Mouse (Mus musculus) heart, embryonic 13.5 days (tissue): Measurements from ENCODE around the gene Vat1. TPM values are rescaled to one million over a fixed set of nuclear protein-coding genes. Genes with fewer than 3 reads are reported as not detected.
A peak's percentile ranks its signal among the peaks of the same experiment; 100 is the strongest.

ENCODE experiments used
- ATAC-seq: fragments of 200-750 bp; cut with Nextera tagmentation; 2 replicates; pipeline ENCODE4 v1.8.0; 2017; ENCODE audit warnings: moderate TSS enrichment; ENCODE audit not compliant: insufficient number of reproducible peaks, low FRiP score, low TSS enrichment; ENCODE audit errors: extremely low read depth
- H3K27ac ChIP-seq: fragments of 300-500 bp; sonication (generic); replicated peaks from 2 replicates; pipeline ENCODE4 v1.5.1; 2015; ENCODE audit warnings: moderate library complexity, mild to moderate bottlenecking, inconsistent platforms
- H3K27me3 ChIP-seq: fragments of 300-500 bp; sonication (generic); replicated peaks from 2 replicates; pipeline ENCODE4 v1.6.1; 2015; ENCODE audit warnings: mild to moderate bottlenecking, inconsistent platforms
- H3K36me3 ChIP-seq: fragments of 300-500 bp; sonication (generic); 2 replicates; pipeline ENCODE4 v1.6.1; 2015; ENCODE audit warnings: mild to moderate bottlenecking, inconsistent platforms
- H3K4me1 ChIP-seq: fragments of 300-500 bp; sonication (generic); 2 replicates; pipeline ENCODE4 v1.6.1; 2015; ENCODE audit warnings: inconsistent platforms
- H3K4me2 ChIP-seq: fragments of 300-500 bp; sonication (generic); 2 replicates; pipeline ENCODE4 v1.6.1; 2015; ENCODE audit warnings: inconsistent platforms, mild to moderate bottlenecking, moderate library complexity
- H3K4me3 ChIP-seq: fragments of 300-500 bp; sonication (generic); 2 replicates; pipeline ENCODE4 v1.5.1; 2015; ENCODE audit warnings: moderate library complexity, mild to moderate bottlenecking, inconsistent platforms
- H3K9ac ChIP-seq: fragments of 300-500 bp; sonication (generic); 2 replicates; pipeline ENCODE4 v1.6.1; 2015; ENCODE audit warnings: inconsistent platforms, mild to moderate bottlenecking, moderate library complexity
- H3K9me3 ChIP-seq: fragments of 300-500 bp; sonication (generic); 2 replicates; pipeline ENCODE4 v1.6.1; 2016; ENCODE audit warnings: inconsistent platforms
- WGBS: fragments of 180-500 bp; shearing (Covaris S2); methylation state at CpG from one replicate; pipeline ENCODE4 v1.1.7; 2015; ENCODE audit warnings: mixed read lengths; 5-methylcytosine and 5-hydroxymethylcytosine counted together
- polyA plus RNA-seq: library from polyadenylated mRNA; unstranded; fragments of >200 nt; fragmentation: Nextera tagmentation; extraction: Ambion mirVana; gene quantifications from 2 replicates; pipeline ENCODE4 v1.2.1, GENCODE M21; 2015

Vat1 gene
- polyA plus RNA-seq: 28.0 and 28.9 TPM in 2 replicates

GRCm38 (mm10) chr11:101465869-101466551 is at the start of gene Vat1:
Gene Vat1, minus strand, starts transcription at chr11:101466230.
- peak within 1 kb of the TSS; percentile 93 for H3K4me2 ChIP-seq
- peak within 1 kb of the TSS; percentile 92 for H3K4me3 ChIP-seq
- H3K9ac ChIP-seq: peak within 1 kb of the TSS; percentile 91
- 1% methylated on average over 58 of the region's 60 CpGs for WGBS
- H3K27me3 ChIP-seq: no peaks in the 10 kb centered on the region
- H3K9me3 ChIP-seq: no peaks in the 10 kb centered on the region
- ATAC-seq: peak; percentile 73
- H3K27ac ChIP-seq: peak within 1 kb of the TSS; percentile 87
- peaks cover 61% of the 10 kb centered on the region for H3K4me1 ChIP-seq
- H3K36me3 ChIP-seq: peaks cover 20% of the 10 kb centered on the region

DNA sequence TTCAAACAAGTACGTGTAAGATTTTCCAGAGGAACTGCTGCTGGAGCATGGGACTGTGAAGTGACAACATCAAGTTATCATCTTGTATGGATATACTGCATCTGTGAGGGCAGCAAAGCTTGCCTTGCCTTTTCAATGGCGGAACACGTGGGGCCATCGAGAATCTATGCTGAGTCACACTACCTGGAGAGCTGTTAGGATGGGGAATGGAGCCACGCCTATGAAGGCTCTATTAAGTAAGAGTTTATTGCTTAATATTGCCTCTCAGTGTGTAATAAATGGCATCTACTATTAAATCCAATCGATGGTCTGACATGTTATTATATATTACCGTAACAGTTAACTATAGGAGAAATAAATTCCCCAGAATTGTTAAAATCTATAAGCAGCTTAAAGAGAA is 41.1 kb upstream of the Vat1 start:
- H3K27me3 ChIP-seq: no peaks in the 10 kb centered on the region
- no peak overlapping the region for H3K4me3 ChIP-seq
- no peak overlapping the region for H3K4me2 ChIP-seq
- no peak overlapping the region for H3K9ac ChIP-seq
- no peaks in the 10 kb centered on the region for H3K9me3 ChIP-seq
- H3K4me1 ChIP-seq: peaks cover 4% of the 10 kb centered on the region; the same call in 1 of the 2 replicates
- H3K36me3 ChIP-seq: peaks cover 74% of the 10 kb centered on the region
- no peak overlapping the region for H3K27ac ChIP-seq
- no peak for ATAC-seq
- WGBS: 79% methylated on average over 7 of the region's 7 CpGs

- no peak for ATAC-seq
- H3K4me3 ChIP-seq: no peak overlapping the region
- H3K27ac ChIP-seq: no peak overlapping the region
- peaks cover 72% of the 10 kb centered on the region for H3K36me3 ChIP-seq
- peaks cover 4% of the 10 kb centered on the region; the same call in 1 of the 2 replicates for H3K4me1 ChIP-seq
- 91% methylated on average over 5 of the region's 5 CpGs for WGBS
- H3K9ac ChIP-seq: no peak overlapping the region
- no peak overlapping the region for H3K4me2 ChIP-seq
- no peaks in the 10 kb centered on the region for H3K9me3 ChIP-seq
- H3K27me3 ChIP-seq: no peaks in the 10 kb centered on the region
Measured at GRCm38 (mm10) chr11:101506269-101506780, 40.3 kb upstream of the Vat1 start.

DNA sequence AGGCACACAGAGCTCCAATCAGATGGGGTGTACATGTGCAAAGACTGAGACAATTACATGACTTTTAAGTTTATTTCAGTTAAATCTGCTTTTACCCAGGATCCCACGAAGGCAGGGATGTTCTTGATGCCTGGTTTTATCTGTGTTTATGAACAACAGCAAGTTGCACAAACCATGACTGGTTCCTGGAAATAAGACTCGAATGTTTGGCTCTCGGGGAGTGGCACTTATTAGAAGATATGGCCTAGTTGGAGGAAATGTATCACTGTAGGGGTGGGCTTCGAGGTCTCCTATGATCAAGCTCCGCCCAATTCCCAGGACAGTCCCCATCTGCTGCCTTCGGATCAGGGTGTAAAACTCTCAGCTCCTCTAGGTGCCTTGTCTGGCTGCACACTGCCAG is 20.1 kb upstream of the Vat1 start:
- Histone ChIP-seq H3K27ac (peak overlapping the region; percentile 66), H3K27me3 (no peaks in the 10 kb centered on the region), H3K36me3 (peaks cover 34% of the 10 kb centered on the region), H3K9me3 (no peaks in the 10 kb centered on the region), H3K9ac (no peak overlapping the region), H3K4me2 (no peak overlapping the region), H3K4me1 (peaks cover 29% of the 10 kb centered on the region), H3K4me3 (no peak overlapping the region)
- ATAC-seq: no peak
- WGBS: 38% methylated on average over 6 of the region's 6 CpGs

- Histone ChIP-seq H3K4me3 (no peak overlapping the region), H3K4me2 (peak overlapping the region; percentile 39), H3K9ac (peak overlapping the region; percentile 63), H3K27me3 (no peaks in the 10 kb centered on the region), H3K36me3 (peaks cover 32% of the 10 kb centered on the region), H3K4me1 (peaks cover 34% of the 10 kb centered on the region), H3K27ac (peak overlapping the region; percentile 66), H3K9me3 (no peaks in the 10 kb centered on the region)
- no peak for ATAC-seq
- 5% methylated on average over 6 of the region's 6 CpGs for WGBS
Measured at GRCm38 (mm10) chr11:101485509-101486028, 19.5 kb upstream of the Vat1 start.

DNA sequence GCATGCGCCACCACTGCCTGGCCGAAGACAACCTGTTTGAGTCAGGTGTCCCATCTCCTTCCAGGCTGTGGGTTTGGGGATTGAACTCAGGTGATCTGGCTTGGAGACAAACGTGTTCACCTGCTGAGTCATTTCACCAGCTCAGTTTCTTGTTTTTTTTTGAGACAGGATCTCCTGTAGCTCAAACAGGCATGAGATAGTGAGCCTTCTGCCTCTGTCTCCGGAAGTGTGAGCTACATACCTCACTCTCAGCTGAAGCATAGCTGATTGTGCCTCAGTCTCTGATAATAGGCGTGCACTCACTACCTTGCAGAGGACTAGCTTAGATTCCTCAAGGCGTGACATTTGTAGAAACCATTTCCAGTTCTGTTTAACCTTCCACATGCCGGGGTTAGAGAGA is 18.8 kb upstream of the Vat1 start:
- H3K27ac ChIP-seq: peak overlapping the region; percentile 66
- WGBS: 56% methylated on average over 7 of the region's 7 CpGs
- no peaks in the 10 kb centered on the region for H3K9me3 ChIP-seq
- peaks cover 42% of the 10 kb centered on the region for H3K4me1 ChIP-seq
- no peak overlapping the region for H3K4me2 ChIP-seq
- no peak overlapping the region for H3K4me3 ChIP-seq
- H3K27me3 ChIP-seq: no peaks in the 10 kb centered on the region
- no peak overlapping the region for H3K9ac ChIP-seq
- H3K36me3 ChIP-seq: peaks cover 29% of the 10 kb centered on the region
- no peak for ATAC-seq

DNA sequence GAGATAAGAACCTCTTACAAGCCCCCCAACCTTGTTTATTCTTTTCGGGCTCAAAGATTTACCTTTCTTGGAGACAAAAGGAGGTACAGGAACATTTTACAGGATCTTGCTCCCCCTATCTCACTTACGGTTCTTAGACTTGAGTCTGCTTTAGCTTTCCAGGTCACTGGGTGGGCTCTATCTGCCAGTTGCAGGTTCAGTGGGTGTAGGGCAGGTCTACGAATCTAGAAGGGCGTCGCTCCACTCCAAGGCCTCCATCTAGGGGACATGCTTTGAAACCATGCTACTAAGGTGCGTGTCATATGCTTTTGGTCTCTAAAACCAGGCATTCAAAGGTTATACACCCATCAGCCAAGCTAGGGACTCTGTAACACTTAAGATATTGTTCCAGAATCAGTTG is 18.2 kb upstream of the Vat1 start:
- ATAC-seq: no peak
- Histone ChIP-seq H3K4me3 (no peak overlapping the region), H3K27ac (no peak overlapping the region), H3K9me3 (no peaks in the 10 kb centered on the region), H3K4me1 (peaks cover 48% of the 10 kb centered on the region), H3K4me2 (no peak overlapping the region), H3K9ac (no peak overlapping the region), H3K27me3 (no peaks in the 10 kb centered on the region), H3K36me3 (peaks cover 23% of the 10 kb centered on the region)
- 67% methylated on average over 6 of the region's 6 CpGs for WGBS

DNA sequence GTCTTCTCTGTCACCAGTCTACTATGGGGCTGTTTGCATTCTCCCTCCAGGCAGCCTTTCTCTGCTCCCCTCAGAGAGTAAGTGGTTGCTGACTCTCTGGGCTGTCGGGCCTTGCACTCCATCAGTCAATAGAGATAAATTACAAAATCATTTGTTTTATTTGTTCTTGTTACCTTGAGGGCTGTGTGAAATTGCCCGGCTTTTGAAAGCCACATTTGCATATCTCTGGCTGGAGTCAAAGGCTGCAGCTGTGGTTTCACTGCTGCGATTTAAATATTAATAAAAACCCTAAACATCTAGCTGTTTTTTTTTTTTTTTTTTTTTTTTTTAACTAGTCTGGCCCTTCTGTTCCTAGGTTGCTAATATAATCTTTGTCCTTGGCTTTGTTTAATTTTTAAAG is 17.8 kb upstream of the Vat1 start:
- 41% methylated on average over 3 of the region's 3 CpGs for WGBS
- peaks cover 52% of the 10 kb centered on the region for H3K4me1 ChIP-seq

DNA sequence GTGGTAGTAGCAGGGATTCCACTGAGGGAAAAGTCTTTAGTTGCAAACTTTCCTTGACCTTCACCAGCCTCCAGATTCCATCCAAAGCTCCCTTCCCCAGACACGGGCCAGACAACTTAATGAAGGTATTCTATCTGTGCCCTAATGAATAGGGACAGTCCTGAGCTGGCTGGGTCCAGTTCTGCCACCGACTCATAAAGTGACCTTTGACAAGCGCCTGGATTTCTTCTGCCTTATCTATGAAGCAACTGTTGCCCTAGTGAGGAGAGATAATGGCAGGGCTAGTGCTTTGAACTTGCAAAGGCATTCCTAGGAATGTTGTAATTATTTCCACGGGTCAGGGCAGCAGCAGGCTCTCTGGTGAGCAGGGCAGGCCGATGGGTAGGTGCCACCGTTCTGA is 14.9 kb upstream of the Vat1 start:
- Histone ChIP-seq H3K27ac (peak overlapping the region; percentile 81), H3K36me3 (no peaks in the 10 kb centered on the region), H3K4me2 (peak overlapping the region; percentile 24), H3K9ac (no peak overlapping the region), H3K4me3 (no peak overlapping the region), H3K4me1 (peaks cover 47% of the 10 kb centered on the region), H3K27me3 (no peaks in the 10 kb centered on the region), H3K9me3 (no peaks in the 10 kb centered on the region)
- WGBS: 5% methylated on average over 6 of the region's 6 CpGs
- ATAC-seq: no peak

More for the DNA sequence above, 17.8 kb upstream of the Vat1 start:
- Histone ChIP-seq H3K4me3 (no peak overlapping the region), H3K9me3 (no peaks in the 10 kb centered on the region), H3K9ac (no peak overlapping the region), H3K27ac (no peak overlapping the region), H3K27me3 (no peaks in the 10 kb centered on the region), H3K4me2 (no peak overlapping the region), H3K36me3 (peaks cover 19% of the 10 kb centered on the region)
- ATAC-seq: no peak

- H3K27me3 ChIP-seq: no peaks in the 10 kb centered on the region
- H3K36me3 ChIP-seq: no peaks in the 10 kb centered on the region
- H3K4me3 ChIP-seq: peak overlapping the region; percentile 18
- H3K4me1 ChIP-seq: peaks cover 36% of the 10 kb centered on the region
- no peaks in the 10 kb centered on the region for H3K9me3 ChIP-seq
- H3K9ac ChIP-seq: peak overlapping the region; percentile 65
- peak overlapping the region; percentile 59 for H3K4me2 ChIP-seq
- ATAC-seq: no peak
- no peak overlapping the region; the same call in 1 of the 2 replicates for H3K27ac ChIP-seq
- WGBS: 8% methylated on average over 18 of the region's 18 CpGs
Measured at GRCm38 (mm10) chr11:101479171-101479635, 13.2 kb upstream of the Vat1 start.

- H3K9me3 ChIP-seq: no peaks in the 10 kb centered on the region
- 63% methylated on average over 10 of the region's 10 CpGs for WGBS
- H3K4me2 ChIP-seq: no peak overlapping the region
- no peaks in the 10 kb centered on the region for H3K36me3 ChIP-seq
- H3K27ac ChIP-seq: no peak overlapping the region
- H3K4me3 ChIP-seq: no peak overlapping the region
- H3K27me3 ChIP-seq: no peaks in the 10 kb centered on the region
- H3K4me1 ChIP-seq: peaks cover 41% of the 10 kb centered on the region
- no peak overlapping the region for H3K9ac ChIP-seq
- no peak for ATAC-seq
Measured at GRCm38 (mm10) chr11:101477552-101478211, 11.7 kb upstream of the Vat1 start.
